Mouse (Mus musculus) testis, adult 2 months (tissue): ENCODE results near the gene Rab11a.

Experiments used
- CTCF ChIP-seq: fragments of 200-500 bp; IDR thresholded peaks from 2 replicates; pipeline ENCODE4 v1.5.1; 2012; ENCODE audit warnings: low read depth, mild to moderate bottlenecking, inconsistent platforms, low read length, moderate library complexity; ENCODE audit not compliant: control insufficient read depth, insufficient read depth, insufficient replicate concordance
- POLR2A ChIP-seq: fragments of 200-500 bp; IDR thresholded peaks from 2 replicates; pipeline ENCODE4 v1.6.1; 2012; ENCODE audit warnings: low read depth, mild to moderate bottlenecking, inconsistent platforms, low read length, moderate library complexity; ENCODE audit not compliant: control insufficient read depth

DNA sequence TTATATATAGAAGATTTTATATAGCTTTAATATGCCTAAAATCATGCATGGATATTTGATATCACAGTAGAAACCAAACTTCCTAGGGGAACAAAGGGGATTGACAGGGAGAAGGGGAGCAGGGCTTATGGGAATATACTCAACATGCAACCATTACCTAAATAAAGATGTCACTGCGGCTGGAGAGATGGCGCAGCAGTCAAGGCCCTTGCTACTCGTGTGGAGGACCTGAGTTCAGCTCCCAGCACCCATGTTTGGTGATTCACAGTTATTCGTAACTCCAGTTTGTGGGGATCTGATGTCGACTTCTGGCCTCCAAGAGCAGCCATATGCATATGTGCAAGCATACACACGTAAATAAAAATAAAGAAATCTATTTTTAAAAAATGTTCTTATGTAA lies 32.4 kb upstream of the Rab11a start:
- TF ChIP-seq POLR2A (no peak), CTCF (no peak)
